Mouse (Mus musculus): Measurements from ENCODE around the gene 2410015M20Rik.
"Not testable (repeated sequence)": the region's sequence is repeated elsewhere in the genome, so short reads cannot be mapped to it uniquely, and the experiment has no call there.

The 2410015M20Rik gene

GRCm38 (mm10) chr17:56609452-56610171 lies at the start of gene 2410015M20Rik:
TSS of gene 2410015M20Rik (minus strand) at chr17:56609771.
- peak; percentile 96 to 98 for DNase-seq (ENCODE audit: low spot score in 2 of 2)

- DNase-seq (ENCODE audit: low spot score in 2 of 2) = no peak
These were observed 46.6 kb upstream of the 2410015M20Rik start for GRCm38 (mm10) chr17:56656171-56656570.

- no peak for DNase-seq (ENCODE audit: low spot score in 2 of 2)
These were observed 45.7 kb upstream of the 2410015M20Rik start for GRCm38 (mm10) chr17:56655311-56655710.

- no peak for DNase-seq (ENCODE audit: low spot score in 2 of 2)
These were observed 45.2 kb upstream of the 2410015M20Rik start for GRCm38 (mm10) chr17:56654771-56655170.

- DNase-seq (ENCODE audit: low spot score in 2 of 2) = no peak
These were observed 42.2 kb upstream of the 2410015M20Rik start for GRCm38 (mm10) chr17:56651801-56652200.

GRCm38 (mm10) chr17:56647546-56647945 lies 38.0 kb upstream of the 2410015M20Rik start:
- DNase-seq (ENCODE audit: low spot score in 2 of 2) = no peak

GRCm38 (mm10) chr17:56643237-56643636 lies 33.7 kb upstream of the 2410015M20Rik start:
- DNase-seq (ENCODE audit: low spot score in 2 of 2) = no peak

- DNase-seq (ENCODE audit: low spot score in 2 of 2) = peak; percentile 76 to 82
These were observed 24.5 kb upstream of the 2410015M20Rik start for GRCm38 (mm10) chr17:56634023-56634422.

GRCm38 (mm10) chr17:56631807-56632206 lies 22.2 kb upstream of the 2410015M20Rik start:
- DNase-seq (ENCODE audit: low spot score in 2 of 2) = no peak

- DNase-seq (ENCODE audit: low spot score in 2 of 2) = not testable (repeated sequence)
These were observed 20.5 kb upstream of the 2410015M20Rik start for GRCm38 (mm10) chr17:56629800-56630781.

- DNase-seq (ENCODE audit: low spot score in 2 of 2) = no peak
These were observed 18.1 kb upstream of the 2410015M20Rik start, which contains the start of gene Catsperd for GRCm38 (mm10) chr17:56627530-56628277. TSS of gene Catsperd (plus strand) at chr17:56628143.

- peak; percentile 96 to 98 for DNase-seq (ENCODE audit: low spot score in 2 of 2)
These were observed 17.3 kb upstream of the 2410015M20Rik start, which contains the start of gene Lonp1 for GRCm38 (mm10) chr17:56626754-56627470. TSS of gene Lonp1 (minus strand) at chr17:56626887.

- DNase-seq (ENCODE audit: low spot score in 2 of 2) = peak in 1 of 2 experiments; percentile 26
These were observed 16.7 kb upstream of the 2410015M20Rik start for GRCm38 (mm10) chr17:56626260-56626659.

- DNase-seq (ENCODE audit: low spot score in 2 of 2) = no peak
These were observed 15.9 kb upstream of the 2410015M20Rik start for GRCm38 (mm10) chr17:56625495-56625894.

GRCm38 (mm10) chr17:56617628-56618027 lies 8.1 kb upstream of the 2410015M20Rik start:
- DNase-seq (ENCODE audit: low spot score in 2 of 2) = no peak

- no peak for DNase-seq (ENCODE audit: low spot score in 2 of 2)
These were observed 7.2 kb upstream of the 2410015M20Rik start for GRCm38 (mm10) chr17:56616725-56617124.

GRCm38 (mm10) chr17:56615792-56616191 lies 6.2 kb upstream of the 2410015M20Rik start:
- no peak for DNase-seq (ENCODE audit: low spot score in 2 of 2)

- no peak for DNase-seq (ENCODE audit: low spot score in 2 of 2)
These were observed 5.7 kb upstream of the 2410015M20Rik start for GRCm38 (mm10) chr17:56615136-56615784.

- DNase-seq (ENCODE audit: low spot score in 2 of 2) = no peak
These were observed 5.0 kb upstream of the 2410015M20Rik start for GRCm38 (mm10) chr17:56614391-56615135.

- not testable (repeated sequence) for DNase-seq (ENCODE audit: low spot score in 2 of 2)
These were observed 4.3 kb upstream of the 2410015M20Rik start for GRCm38 (mm10) chr17:56613893-56614292.

Data from spleen, postnatal 36 days (tissue).